Mouse (Mus musculus) lung, embryonic 15.5 days (tissue): ENCODE data around the gene Ttll3. TPM values are rescaled to one million over a fixed set of nuclear protein-coding genes. Genes with fewer than 3 reads are reported as not detected.
A peak's percentile ranks its signal among the peaks of the same experiment; 100 is the strongest.

ENCODE experiments used
- ATAC-seq: fragments of 200-750 bp; cut with Nextera tagmentation; 2 replicates; pipeline ENCODE4 v1.8.0; 2017; ENCODE audit warnings: moderate number of reproducible peaks, borderline replicate concordance; ENCODE audit not compliant: low FRiP score, low TSS enrichment; ENCODE audit errors: extremely low read depth
- H3K27ac ChIP-seq: fragments of 300-500 bp; sonication (generic); 2 replicates; pipeline ENCODE4 v1.5.1; 2015; ENCODE audit warnings: moderate library complexity, mild to moderate bottlenecking, inconsistent platforms
- H3K27me3 ChIP-seq: fragments of 300-500 bp; sonication (generic); 2 replicates; pipeline ENCODE4 v1.6.1; 2015; ENCODE audit warnings: inconsistent platforms
- H3K36me3 ChIP-seq: fragments of 300-500 bp; sonication (generic); 2 replicates; pipeline ENCODE4 v1.6.1; 2015; ENCODE audit warnings: inconsistent platforms
- H3K4me1 ChIP-seq: fragments of 300-500 bp; sonication (generic); 2 replicates; pipeline ENCODE4 v1.6.1; 2015; ENCODE audit warnings: inconsistent platforms
- H3K4me2 ChIP-seq: fragments of 300-500 bp; sonication (generic); 2 replicates; pipeline ENCODE4 v1.6.1; 2015; ENCODE audit warnings: inconsistent platforms, mild to moderate bottlenecking, moderate library complexity
- H3K4me3 ChIP-seq: fragments of 300-500 bp; sonication (generic); 2 replicates; pipeline ENCODE4 v1.5.1; 2015; ENCODE audit warnings: mild to moderate bottlenecking, inconsistent platforms
- H3K9ac ChIP-seq: fragments of 300-500 bp; sonication (generic); 2 replicates; pipeline ENCODE4 v1.6.1; 2015; ENCODE audit warnings: inconsistent platforms
- H3K9me3 ChIP-seq: fragments of 300-500 bp; sonication (generic); 2 replicates; pipeline ENCODE4 v1.6.1; 2016; ENCODE audit warnings: inconsistent platforms
- WGBS: fragments of 180-500 bp; shearing (Covaris S2); methylation state at CpG from one replicate; pipeline ENCODE4 v1.1.7; 2015; 5-methylcytosine and 5-hydroxymethylcytosine counted together
- polyA plus RNA-seq: library from polyadenylated mRNA; unstranded; fragments of >200 nt; fragmentation: Nextera tagmentation; extraction: Ambion mirVana; gene quantifications from 2 replicates; pipeline ENCODE4 v1.2.1, GENCODE M21; 2015

The Ttll3 gene
- polyA plus RNA-seq, 1 experiment from 2014 or later: 3.9 TPM

GRCm38 (mm10) chr6:113362241-113362640 lies 26.8 kb upstream of the Ttll3 start:
- 90% methylated on average over 1 of the region's 1 CpGs for WGBS
- Histone ChIP-seq H3K27ac (no peak overlapping the region), H3K27me3 (no peaks in the 10 kb centered on the region), H3K4me3 (no peak overlapping the region), H3K4me1 (no peaks in the 10 kb centered on the region), H3K9ac (no peak overlapping the region), H3K9me3 (no peaks in the 10 kb centered on the region), H3K36me3 (peaks cover 9% of the 10 kb centered on the region; the same call in 1 of the 2 replicates), H3K4me2 (no peak overlapping the region)
- no peak for ATAC-seq

- no peaks in the 10 kb centered on the region for H3K4me1 ChIP-seq
- H3K36me3 ChIP-seq: peaks cover 21% of the 10 kb centered on the region
- H3K27me3 ChIP-seq: no peaks in the 10 kb centered on the region
- no peak overlapping the region for H3K9ac ChIP-seq
- 69% methylated on average over 8 of the region's 8 CpGs for WGBS
- H3K4me3 ChIP-seq: no peak overlapping the region
- no peak overlapping the region for H3K27ac ChIP-seq
- H3K4me2 ChIP-seq: no peak overlapping the region
- H3K9me3 ChIP-seq: no peaks in the 10 kb centered on the region
- no peak for ATAC-seq
Observed at GRCm38 (mm10) chr6:113364518-113365135, 24.4 kb upstream of the Ttll3 start.

- peaks cover 40% of the 10 kb centered on the region for H3K36me3 ChIP-seq
- 83% methylated on average over 6 of the region's 6 CpGs for WGBS
Observed at GRCm38 (mm10) chr6:113366639-113367038, 22.4 kb upstream of the Ttll3 start.

GRCm38 (mm10) chr6:113367574-113367973 lies 21.5 kb upstream of the Ttll3 start:
- no peak for ATAC-seq
- Histone ChIP-seq H3K27me3 (no peaks in the 10 kb centered on the region), H3K4me3 (no peak overlapping the region), H3K27ac (no peak overlapping the region), H3K9ac (no peak overlapping the region), H3K9me3 (no peaks in the 10 kb centered on the region), H3K4me2 (no peak overlapping the region), H3K4me1 (no peaks in the 10 kb centered on the region), H3K36me3 (peaks cover 47% of the 10 kb centered on the region)
- 96% methylated on average over 1 of the region's 1 CpGs for WGBS

More at GRCm38 (mm10) chr6:113366639-113367038, 22.4 kb upstream of the Ttll3 start:
- Histone ChIP-seq H3K9me3 (no peaks in the 10 kb centered on the region), H3K27ac (no peak overlapping the region), H3K4me1 (no peaks in the 10 kb centered on the region), H3K4me3 (no peak overlapping the region), H3K9ac (no peak overlapping the region), H3K4me2 (no peak overlapping the region), H3K27me3 (no peaks in the 10 kb centered on the region)
- ATAC-seq: no peak

- Histone ChIP-seq H3K4me3 (no peak overlapping the region), H3K36me3 (peaks cover 47% of the 10 kb centered on the region), H3K9me3 (no peaks in the 10 kb centered on the region), H3K9ac (no peak overlapping the region), H3K27ac (no peak overlapping the region), H3K4me1 (no peaks in the 10 kb centered on the region), H3K4me2 (no peak overlapping the region), H3K27me3 (no peaks in the 10 kb centered on the region)
- 84% methylated on average over 7 of the region's 7 CpGs for WGBS
- ATAC-seq: no peak
Observed at GRCm38 (mm10) chr6:113368124-113368523, 20.9 kb upstream of the Ttll3 start.

- ATAC-seq: no peak
- Histone ChIP-seq H3K36me3 (peaks cover 52% of the 10 kb centered on the region), H3K9me3 (no peaks in the 10 kb centered on the region), H3K4me1 (no peaks in the 10 kb centered on the region), H3K4me3 (no peak overlapping the region), H3K27ac (no peak overlapping the region), H3K9ac (no peak overlapping the region), H3K27me3 (no peaks in the 10 kb centered on the region), H3K4me2 (no peak overlapping the region)
- WGBS: 78% methylated on average over 5 of the region's 5 CpGs
Observed at GRCm38 (mm10) chr6:113368577-113368976, 20.5 kb upstream of the Ttll3 start.

- Histone ChIP-seq H3K9ac (no peak overlapping the region), H3K4me3 (no peak overlapping the region), H3K9me3 (no peaks in the 10 kb centered on the region), H3K4me2 (no peak overlapping the region), H3K27ac (peak overlapping the region; percentile 52), H3K4me1 (no peaks in the 10 kb centered on the region), H3K36me3 (peaks cover 65% of the 10 kb centered on the region), H3K27me3 (no peaks in the 10 kb centered on the region)
- ATAC-seq: no peak
- WGBS: 85% methylated on average over 20 of the region's 20 CpGs
Observed at GRCm38 (mm10) chr6:113370194-113370929, 18.7 kb upstream of the Ttll3 start.

- no peaks in the 10 kb centered on the region for H3K9me3 ChIP-seq
- no peak overlapping the region for H3K9ac ChIP-seq
- 86% methylated on average over 4 of the region's 4 CpGs for WGBS
- no peak for ATAC-seq
- H3K36me3 ChIP-seq: peaks cover 60% of the 10 kb centered on the region
- H3K4me3 ChIP-seq: no peak overlapping the region
- no peaks in the 10 kb centered on the region for H3K27me3 ChIP-seq
- H3K4me2 ChIP-seq: no peak overlapping the region
- H3K4me1 ChIP-seq: peaks cover 7% of the 10 kb centered on the region
- no peak overlapping the region for H3K27ac ChIP-seq
Observed at GRCm38 (mm10) chr6:113373491-113373890, 15.6 kb upstream of the Ttll3 start.

GRCm38 (mm10) chr6:113377172-113377495 lies 11.9 kb upstream of the Ttll3 start:
- WGBS: 3% methylated on average over 7 of the region's 7 CpGs
- Histone ChIP-seq H3K9ac (peak overlapping the region; percentile 89), H3K27ac (peak overlapping the region; percentile 99), H3K9me3 (no peaks in the 10 kb centered on the region), H3K36me3 (peaks cover 44% of the 10 kb centered on the region), H3K4me2 (peak overlapping the region; percentile 74), H3K27me3 (no peaks in the 10 kb centered on the region), H3K4me3 (peak overlapping the region; percentile 96), H3K4me1 (peaks cover 24% of the 10 kb centered on the region)
- no peak; the same call in 1 of the 2 replicates for ATAC-seq

- peak within 1 kb of the TSS; percentile 74 for H3K4me2 ChIP-seq
- ATAC-seq: peak; percentile 96
- H3K36me3 ChIP-seq: peaks cover 48% of the 10 kb centered on the region
Observed at GRCm38 (mm10) chr6:113377496-113378385, 11.3 kb upstream of the Ttll3 start, which contains the start of the genes Tada3 and Arpc4. Gene Tada3 (minus strand): TSS chr6:113377883. Gene Arpc4 (plus strand): TSS chr6:113378115.

GRCm38 (mm10) chr6:113379246-113379645 lies 9.8 kb upstream of the Ttll3 start:
- Histone ChIP-seq H3K27me3 (no peaks in the 10 kb centered on the region), H3K4me3 (peak overlapping the region; percentile 96), H3K4me1 (peaks cover 24% of the 10 kb centered on the region), H3K36me3 (peaks cover 55% of the 10 kb centered on the region), H3K4me2 (peak overlapping the region; percentile 74), H3K27ac (no peak overlapping the region), H3K9me3 (no peaks in the 10 kb centered on the region), H3K9ac (peak overlapping the region; percentile 89)
- 69% methylated on average over 6 of the region's 6 CpGs for WGBS
- ATAC-seq: no peak

More at GRCm38 (mm10) chr6:113377496-113378385, 11.3 kb upstream of the Ttll3 start, which contains the start of the genes Tada3 and Arpc4:
- peak within 1 kb of the TSS; percentile 99 for H3K27ac ChIP-seq
- H3K27me3 ChIP-seq: no peaks in the 10 kb centered on the region
- WGBS: under 1% methylated on average over 61 of the region's 61 CpGs
- H3K9ac ChIP-seq: peak within 1 kb of the TSS; percentile 89
- no peaks in the 10 kb centered on the region for H3K9me3 ChIP-seq
- H3K4me3 ChIP-seq: peak within 1 kb of the TSS; percentile 96
- peaks cover 24% of the 10 kb centered on the region for H3K4me1 ChIP-seq
